Mouse (Mus musculus): Measurements from ENCODE around the gene Rhobtb1.

Gene Rhobtb1

GRCm38 (mm10) chr10:69323986-69324385 lies 172.8 kb downstream of the Rhobtb1 start:
- DNase-seq (ENCODE audit: low read depth): no peak

DNA sequence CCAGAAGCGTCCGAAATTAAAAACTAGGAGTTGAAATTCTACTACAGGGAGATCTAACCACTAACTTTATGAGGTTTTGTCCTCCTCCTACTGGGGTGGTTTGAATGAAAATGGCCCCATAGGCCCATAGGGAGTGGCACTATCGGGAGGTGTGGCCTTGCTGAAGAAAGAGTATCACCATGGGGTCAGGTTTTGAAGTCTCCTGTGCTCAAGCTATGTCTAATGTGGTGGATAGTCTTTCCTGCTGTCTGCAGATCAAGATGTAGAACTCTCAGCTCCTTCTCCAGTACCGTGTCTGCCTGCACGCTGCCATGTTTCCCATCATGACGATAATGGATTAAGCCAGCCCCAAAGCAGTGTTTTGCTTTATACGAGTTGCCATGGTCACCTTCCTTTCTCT lies 173.6 kb downstream of the Rhobtb1 start:
- no peak for DNase-seq (ENCODE audit: low read depth)

DNA sequence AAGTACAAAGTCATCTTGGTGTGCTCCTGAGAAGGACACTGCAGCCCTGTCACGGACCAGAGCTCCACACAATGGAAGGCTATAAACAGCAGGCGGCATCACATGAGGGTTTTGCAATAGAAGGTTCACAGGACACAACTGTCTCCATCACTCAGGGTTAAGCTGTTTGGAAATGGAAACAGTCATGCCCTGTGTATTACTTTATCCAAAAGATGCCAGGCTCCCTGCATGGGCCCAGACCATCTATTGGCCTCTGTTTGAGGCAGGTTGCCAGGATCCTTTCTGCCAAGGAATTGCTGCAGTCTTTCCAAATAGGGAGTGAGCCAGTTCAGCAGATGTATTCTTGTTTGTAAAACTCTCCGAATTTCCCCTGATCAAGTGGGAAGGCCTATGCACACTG lies 175.2 kb downstream of the Rhobtb1 start:
- DNase-seq (ENCODE audit: low read depth): no peak

DNA sequence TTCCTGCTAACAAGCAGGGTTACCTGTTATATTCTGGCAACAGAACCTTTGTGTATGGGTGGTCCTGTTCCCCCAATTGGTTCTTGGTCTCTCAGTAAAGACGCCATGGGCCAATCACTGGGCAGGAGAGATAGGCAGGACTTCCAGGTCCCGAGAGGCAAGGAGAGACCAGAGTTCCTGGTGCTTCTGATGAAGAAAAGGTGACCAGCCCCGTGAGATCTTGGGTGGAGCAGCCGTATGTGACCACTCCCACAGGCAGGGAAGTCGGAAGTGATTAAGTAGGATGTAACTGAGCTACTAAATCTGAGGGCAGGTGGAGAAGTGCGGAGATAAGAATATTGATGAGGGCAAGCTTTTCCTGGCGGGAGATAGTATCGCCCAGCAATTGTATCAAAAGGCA lies 176.1 kb downstream of the Rhobtb1 start:
- no peak for DNase-seq (ENCODE audit: low read depth)

DNA sequence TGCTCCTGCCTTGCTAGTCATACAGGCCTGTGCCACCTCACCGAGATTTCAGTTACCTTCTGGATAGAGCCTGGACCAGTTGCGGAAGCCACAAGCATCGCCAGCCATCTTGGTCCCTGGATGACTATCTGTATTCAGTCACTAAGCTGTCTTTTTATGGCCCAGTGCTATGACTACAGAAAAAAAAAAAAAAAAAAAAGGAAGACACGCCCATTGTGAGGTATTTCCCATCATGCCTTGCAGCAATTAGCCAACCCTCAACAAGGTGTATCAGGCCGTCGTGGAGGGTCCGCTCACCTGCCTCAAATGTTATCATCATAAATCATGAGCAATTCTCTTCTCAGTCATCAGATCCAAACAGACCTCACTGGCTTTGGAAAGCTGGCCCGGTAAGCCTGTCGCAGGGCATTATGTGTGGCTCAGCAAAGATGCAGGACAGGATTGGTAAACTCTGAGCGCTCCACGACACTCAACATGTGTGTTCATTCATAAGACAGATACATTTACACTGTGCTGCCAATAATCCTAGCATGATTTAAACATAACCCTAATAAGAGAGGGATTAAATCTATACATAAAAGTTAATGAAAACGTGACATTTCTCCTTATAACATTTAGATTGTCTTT lies 176.9 kb downstream of the Rhobtb1 start:
- DNase-seq (ENCODE audit: low read depth): no peak

DNA sequence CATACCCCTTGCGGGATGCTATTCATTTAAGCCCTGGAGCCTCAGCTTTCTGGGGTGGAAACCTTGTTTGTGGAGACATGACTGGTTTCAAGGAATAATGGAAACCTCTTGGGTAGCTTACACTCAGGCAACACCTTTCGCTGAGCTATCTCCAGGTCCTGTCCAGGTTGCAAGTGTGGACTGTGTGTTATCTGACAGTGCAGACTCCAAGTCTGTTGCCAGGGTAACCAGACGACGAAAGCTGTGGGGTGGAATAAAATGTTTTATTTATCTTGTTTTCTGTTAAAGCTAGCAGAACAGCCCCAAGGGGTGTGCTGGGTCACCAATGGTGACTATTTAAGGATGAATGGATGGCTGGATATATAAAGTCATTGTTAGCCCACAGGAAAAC lies 177.4 kb downstream of the Rhobtb1 start:
- no peak for DNase-seq (ENCODE audit: low read depth)

DNA sequence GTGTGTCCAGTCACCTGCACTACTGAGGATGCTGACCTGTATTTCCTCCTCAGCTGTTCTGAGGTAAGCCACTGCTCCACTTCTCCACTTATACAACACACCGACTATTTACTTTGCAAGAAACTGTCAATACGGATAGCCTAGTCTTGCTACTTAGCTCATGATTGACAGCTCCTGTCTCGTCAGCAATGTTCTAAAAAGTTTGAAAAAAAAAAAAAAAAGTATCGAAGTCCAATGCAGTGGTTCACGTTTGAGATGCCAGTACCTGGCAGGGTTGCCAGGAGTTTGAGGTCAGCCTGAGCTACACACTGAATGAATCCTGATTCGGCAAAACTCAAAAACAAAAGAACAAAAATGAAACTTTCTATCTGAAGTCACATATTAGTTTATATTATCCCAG lies 180.0 kb downstream of the Rhobtb1 start:
- no peak for DNase-seq (ENCODE audit: low read depth)

DNA sequence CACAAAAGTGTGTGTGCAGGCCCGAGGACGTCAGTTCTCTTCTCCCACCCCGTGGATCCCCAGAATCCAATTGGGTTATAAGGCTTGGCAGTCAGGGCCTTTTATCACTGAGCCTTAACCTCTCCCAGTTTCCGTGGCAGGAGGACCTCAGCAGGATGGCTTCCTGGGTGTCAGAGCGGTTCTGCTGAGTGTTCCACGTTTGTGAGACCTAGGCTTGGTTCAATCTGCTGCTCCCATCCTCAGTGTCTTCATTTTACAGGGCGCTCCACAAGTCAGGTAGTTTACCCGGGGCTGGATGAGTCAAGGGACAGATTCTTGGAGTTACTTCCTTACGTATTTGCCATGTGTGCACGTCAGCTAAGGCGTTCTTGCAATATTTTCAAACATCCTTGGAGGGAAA lies 182.0 kb downstream of the Rhobtb1 start:
- DNase-seq (ENCODE audit: low read depth): no peak

DNA sequence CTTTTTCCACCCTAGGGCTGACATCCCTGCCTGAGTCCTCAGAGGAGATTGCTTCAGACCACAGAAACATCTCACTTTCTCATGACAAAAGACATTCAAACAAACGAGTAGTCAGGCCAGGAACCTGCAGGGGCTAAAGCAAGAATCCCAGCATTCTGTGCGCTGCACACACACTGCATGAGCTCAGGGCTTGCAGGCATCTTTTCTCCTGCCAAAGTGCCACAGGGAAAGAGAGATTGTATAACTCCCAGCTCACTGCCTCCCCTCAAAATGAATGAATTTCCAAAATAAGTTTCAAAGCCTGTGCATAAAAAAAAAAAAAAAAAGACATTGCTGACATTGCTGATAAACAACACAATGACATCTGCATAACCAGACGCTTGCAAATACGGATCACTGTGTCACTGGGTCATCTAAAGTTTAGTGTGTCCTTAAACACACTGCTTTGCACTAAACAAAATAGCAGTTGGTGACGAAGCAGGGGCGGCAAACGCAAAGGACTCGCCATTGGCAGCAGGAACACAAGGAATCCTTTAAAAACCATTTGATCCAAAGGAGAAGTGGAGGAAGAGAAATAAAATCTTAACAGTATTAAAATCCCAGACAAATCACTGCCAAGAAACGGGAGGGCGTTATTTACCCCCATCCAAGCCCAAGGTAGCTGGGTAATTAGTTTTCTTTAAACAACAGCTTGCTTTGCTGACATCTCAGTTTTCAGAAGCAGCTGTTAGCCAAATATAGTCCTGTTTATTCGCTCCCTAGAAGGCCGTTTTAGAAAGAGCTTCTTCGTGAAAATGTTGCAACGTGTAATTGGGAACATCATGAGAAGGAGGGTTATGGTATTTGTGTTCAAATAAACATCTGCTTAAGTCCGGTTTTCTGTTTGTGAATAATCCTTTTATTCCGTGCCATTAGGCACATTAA lies 183.3 kb downstream of the Rhobtb1 start:
- no peak for DNase-seq (ENCODE audit: low read depth)

DNA sequence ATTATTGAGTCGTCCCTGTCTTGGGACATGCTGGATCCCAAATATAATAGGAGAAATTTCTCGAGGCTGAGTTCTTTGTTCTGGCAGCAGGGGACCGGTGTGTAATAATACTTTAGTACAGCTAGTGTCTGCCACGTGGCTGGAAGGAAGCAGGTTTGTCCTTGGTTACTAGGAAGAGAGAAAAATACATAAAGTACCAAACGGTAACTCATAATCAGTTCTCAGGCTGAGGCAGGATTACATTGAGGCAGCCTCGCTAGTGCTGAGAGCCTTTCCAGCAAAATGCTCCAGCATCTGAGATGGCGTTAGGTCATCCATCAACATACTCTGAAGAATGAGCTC lies 183.9 kb downstream of the Rhobtb1 start:
- no peak for DNase-seq (ENCODE audit: low read depth)

- DNase-seq (ENCODE audit: low read depth): no peak
Measured at GRCm38 (mm10) chr10:69335611-69336010, 184.4 kb downstream of the Rhobtb1 start.

DNA sequence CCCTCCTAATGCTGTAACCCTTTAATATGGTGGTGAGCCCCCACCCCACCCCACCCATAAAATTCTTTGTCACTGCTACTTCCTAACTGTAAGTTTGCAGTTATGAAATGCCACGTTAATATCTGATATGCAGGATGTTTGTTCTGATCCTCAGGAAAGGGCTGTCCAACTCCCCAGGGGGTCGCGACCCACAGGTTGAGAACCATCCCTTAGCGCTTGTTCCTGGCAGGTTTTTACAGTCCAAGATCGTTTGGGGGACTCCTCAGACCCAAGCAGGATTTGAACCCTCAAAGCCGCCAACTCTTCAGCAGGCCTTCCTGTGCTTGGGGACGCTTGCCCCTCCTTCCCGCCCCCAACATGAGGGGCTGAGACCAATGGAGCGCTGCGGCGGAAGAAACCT lies 185.0 kb downstream of the Rhobtb1 start:
- no peak for DNase-seq (ENCODE audit: low read depth)

DNA sequence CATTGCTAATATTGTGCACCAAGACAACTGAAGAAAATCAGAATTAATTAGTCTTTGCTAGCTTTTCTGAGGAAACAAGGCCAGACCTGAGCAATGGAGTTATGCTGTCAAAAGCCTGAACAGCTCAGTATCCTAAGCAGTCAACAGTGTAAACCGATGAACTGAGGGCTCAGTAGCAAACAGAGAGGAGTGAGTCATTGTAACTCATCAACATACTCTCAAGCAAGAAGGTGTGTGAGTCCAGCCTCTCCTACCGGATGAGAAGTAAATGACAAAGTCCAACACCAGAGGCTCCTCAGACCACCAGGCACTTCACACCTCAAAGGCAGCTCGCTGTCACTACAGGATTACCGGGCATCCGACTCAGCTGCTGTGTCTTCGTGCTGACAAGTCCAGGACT lies 188.8 kb downstream of the Rhobtb1 start:
- DNase-seq (ENCODE audit: low read depth): no peak
